Mouse (Mus musculus) lung, adult 2 months (tissue): Measurements from ENCODE around the gene 1700093K21Rik. TPM values are rescaled to one million over a fixed set of nuclear protein-coding genes. Genes with fewer than 3 reads are reported as not detected.
"Not testable (repeated sequence)": the region's sequence is repeated elsewhere in the genome, so short reads cannot be mapped to it uniquely, and the experiment has no call there.

Source experiments
- DNase-seq: peaks from one replicate; pipeline ENCODE4 v3.0.0; 2022
- H3K4me1 ChIP-seq: fragments of 200-500 bp; 2 replicates; pipeline ENCODE4 v1.6.1; 2011; ENCODE audit warnings: low read length; ENCODE audit not compliant: control insufficient read depth, insufficient read depth
- H3K4me3 ChIP-seq: fragments of 200-500 bp; replicated peaks from 2 replicates; pipeline ENCODE3; 2011; ENCODE audit warnings: low read depth, mild to moderate bottlenecking, control low read depth, low read length; ENCODE audit errors: extremely low read depth
- CTCF ChIP-seq: fragments of 200-500 bp; IDR thresholded peaks from 2 replicates; pipeline ENCODE4 v1.5.1; 2011; ENCODE audit warnings: mild to moderate bottlenecking, low read length, control low read depth; ENCODE audit not compliant: insufficient read depth
- POLR2A ChIP-seq: fragments of 200-500 bp; IDR thresholded peaks from 2 replicates; pipeline ENCODE4 v1.6.1; 2011; ENCODE audit warnings: low read depth, mild to moderate bottlenecking, control low read depth, low read length, borderline replicate concordance; ENCODE audit errors: extremely low read depth
- WGBS: fragments of 180-500 bp; shearing (Covaris S2); methylation state at CpG from one replicate; pipeline ENCODE4 v1.1.7; 2018; 5-methylcytosine and 5-hydroxymethylcytosine counted together
- polyA plus RNA-seq: library from polyadenylated mRNA; depleted of rRNA; stranded (reverse); fragments of >200 nt; gene quantifications from 2 replicates; pipeline ENCODE4 v1.2.3, GENCODE M21; 2012; rRNA removed

Gene 1700093K21Rik
- polyA plus RNA-seq, result not detected in 2 replicates

DNA sequence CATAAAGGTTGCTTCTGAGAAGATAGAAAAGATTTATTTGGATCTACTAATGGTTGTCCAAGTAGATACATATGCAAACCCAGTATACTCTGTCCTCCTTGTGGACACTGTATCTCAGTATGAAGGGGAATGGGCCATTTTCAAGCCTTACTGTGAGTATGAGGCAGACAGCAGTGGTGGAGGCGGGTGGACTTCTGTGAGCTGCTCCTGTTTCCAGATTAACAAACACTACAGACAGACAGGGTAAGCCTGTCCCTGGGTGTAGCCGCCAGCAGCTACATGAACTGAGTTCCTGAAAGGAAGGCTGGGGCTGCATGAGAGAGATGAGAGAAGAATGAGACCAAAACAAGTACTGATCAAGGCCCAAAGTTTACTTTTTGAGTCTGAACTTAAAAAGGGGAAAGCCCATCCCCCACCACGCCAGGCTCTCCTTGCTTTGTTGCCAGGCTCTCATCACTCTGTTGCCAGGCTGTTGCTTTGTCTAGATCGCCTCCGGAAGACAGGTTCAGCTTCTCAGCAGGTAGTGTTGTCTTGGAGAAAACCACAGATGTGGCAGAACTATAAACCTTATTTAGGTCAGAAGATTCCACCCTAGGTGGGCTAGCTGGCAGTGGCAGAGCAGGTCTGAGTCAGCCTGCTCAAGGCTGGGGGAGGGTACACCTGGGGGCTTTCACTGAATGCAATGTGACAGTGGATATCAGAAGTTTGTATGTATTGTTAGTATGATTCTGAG lies at the start of gene 1700093K21Rik:
Gene 1700093K21Rik (minus strand): TSS at position 683 of the 733 bp plus-strand sequence.
- WGBS, result 46% methylated on average over 5 of the region's 5 CpGs
- TF ChIP-seq CTCF, result no peak
- no peak for TF ChIP-seq POLR2A
- no peak for DNase-seq
- H3K4me3 ChIP-seq, result no peak within 1 kb of the TSS
- no peaks in the 10 kb centered on the region for H3K4me1 ChIP-seq

DNA sequence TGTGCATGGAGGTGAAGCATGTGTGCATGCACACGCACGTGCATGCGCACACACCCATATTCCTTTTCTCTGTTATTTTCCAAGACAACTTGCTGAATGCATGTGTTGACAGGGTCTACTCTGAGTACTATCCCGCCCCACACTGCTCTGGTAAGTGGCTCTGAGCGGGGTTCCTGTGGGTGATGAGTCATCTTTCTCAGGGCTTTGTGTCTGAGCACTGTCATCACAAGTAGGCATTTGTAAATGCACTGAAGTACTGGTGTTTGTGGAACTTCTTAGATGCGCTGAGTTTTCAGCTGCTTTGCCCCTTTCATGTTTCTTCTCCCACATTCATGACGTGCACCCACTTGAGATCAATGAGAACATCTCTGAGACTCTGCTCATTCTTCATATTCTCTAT lies 49.2 kb upstream of the 1700093K21Rik start:
- Histone ChIP-seq H3K4me3 (no peak overlapping the region), H3K4me1 (no peaks in the 10 kb centered on the region)
- no peak for TF ChIP-seq POLR2A
- TF ChIP-seq CTCF, result no peak
- WGBS, result 92% methylated on average over 7 of the region's 7 CpGs
- DNase-seq, result no peak

DNA sequence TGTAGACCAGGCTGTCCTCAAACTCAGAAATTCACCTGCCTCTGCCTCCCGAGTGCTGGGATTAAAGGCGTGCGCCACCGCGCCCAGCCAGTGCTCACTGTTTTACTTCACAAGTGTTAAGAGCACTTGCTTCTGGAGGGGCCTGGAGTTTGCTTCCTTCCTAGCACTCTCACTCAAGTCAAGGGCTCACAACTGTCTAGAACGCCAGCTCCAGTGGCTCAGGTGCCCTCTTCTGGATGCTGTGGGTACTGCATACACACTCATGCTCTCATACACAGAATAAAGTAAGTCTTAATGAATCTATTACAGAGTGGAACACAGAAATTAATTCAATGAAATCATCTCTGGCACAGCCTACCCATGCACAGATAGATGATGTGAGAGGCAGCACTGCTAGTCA lies 44.8 kb upstream of the 1700093K21Rik start:
- Histone ChIP-seq H3K4me1 (no peaks in the 10 kb centered on the region), H3K4me3 (no peak overlapping the region)
- peak; percentile 64 for DNase-seq
- 44% methylated on average over 6 of the region's 6 CpGs for WGBS
- TF ChIP-seq POLR2A (no peak), CTCF (peak; percentile 89)

DNA sequence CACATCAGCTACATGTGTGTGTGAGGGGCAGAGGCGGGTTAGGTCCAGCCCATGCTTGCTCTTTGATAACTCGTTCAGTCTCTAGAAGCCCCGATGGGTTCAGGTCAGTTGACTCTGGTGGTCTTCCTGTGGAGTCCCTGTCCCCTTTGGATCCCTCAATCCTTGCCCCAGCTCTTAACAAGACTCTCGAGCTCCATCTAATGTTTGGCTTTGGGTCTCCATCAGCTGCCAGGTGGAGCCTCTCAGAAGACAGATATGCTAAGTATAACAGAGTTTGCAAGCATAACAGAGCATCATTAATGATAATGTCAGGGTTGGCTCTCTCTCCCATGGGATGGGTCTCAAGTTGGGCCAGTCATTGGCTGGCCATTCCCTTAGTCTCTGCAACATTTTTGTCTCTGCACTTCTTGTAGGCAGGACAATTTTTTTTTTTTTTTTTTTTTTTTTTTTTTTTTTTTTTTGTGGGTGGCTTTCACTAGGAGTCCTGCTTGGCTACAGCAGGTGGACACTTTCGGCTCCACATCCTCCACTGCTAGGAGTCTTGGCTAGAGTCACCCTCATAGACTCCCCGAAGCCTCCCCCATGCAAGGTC lies 36.2 kb upstream of the 1700093K21Rik start:
- WGBS, result 60% methylated on average over 6 of the region's 6 CpGs
- no peak overlapping the region for H3K4me3 ChIP-seq
- TF ChIP-seq CTCF (no peak), POLR2A (no peak)
- H3K4me1 ChIP-seq, result no peaks in the 10 kb centered on the region
- DNase-seq, result no peak

DNA sequence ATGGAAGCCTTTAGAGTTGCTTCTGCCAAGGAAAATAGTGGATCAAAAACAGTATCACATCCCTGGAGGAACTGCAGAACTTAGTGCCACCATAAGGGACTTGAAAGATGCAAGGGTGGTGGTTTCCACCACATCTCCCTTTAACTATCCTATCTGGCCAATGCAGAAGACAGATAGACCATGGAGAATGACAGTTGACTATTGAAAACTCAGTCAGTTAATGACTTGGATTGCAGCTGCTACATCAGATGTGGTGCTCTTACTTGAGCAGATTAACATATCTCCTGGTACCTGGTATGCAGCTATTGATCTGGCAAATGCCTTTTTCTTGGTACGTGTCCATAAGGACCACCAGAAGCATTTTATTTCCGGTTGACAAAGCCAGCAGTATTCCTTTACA lies 16.5 kb upstream of the 1700093K21Rik start:
- no peak for DNase-seq
- no peak overlapping the region for H3K4me3 ChIP-seq
- H3K4me1 ChIP-seq, result no peaks in the 10 kb centered on the region
- TF ChIP-seq CTCF (no peak), POLR2A (no peak)
- 92% methylated on average over 2 of the region's 2 CpGs for WGBS

DNA sequence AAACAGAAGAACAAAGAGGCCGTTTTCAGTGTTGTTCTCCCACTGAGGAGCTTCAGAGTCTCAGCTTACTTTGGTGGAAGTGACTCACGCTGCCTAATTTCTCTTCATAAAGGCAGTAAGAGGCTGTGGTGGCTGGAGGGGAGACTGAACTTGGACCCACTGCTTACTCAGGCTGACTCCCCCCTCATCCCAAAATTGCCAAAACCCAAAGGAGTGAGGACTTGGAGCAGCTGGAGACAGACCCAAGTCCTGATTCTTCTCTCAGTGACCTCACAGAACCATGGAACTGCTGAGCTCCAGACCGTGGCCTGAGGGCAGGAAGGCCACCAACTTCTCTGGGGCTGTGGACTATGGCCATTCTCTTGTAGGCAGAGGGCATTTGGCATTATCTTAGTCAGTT lies 2.0 kb downstream of the 1700093K21Rik start:
- H3K4me1 ChIP-seq, result no peaks in the 10 kb centered on the region
- 72% methylated on average over 3 of the region's 3 CpGs for WGBS
- no peak overlapping the region for H3K4me3 ChIP-seq
- DNase-seq, result no peak
- TF ChIP-seq CTCF, result no peak
- no peak for TF ChIP-seq POLR2A

DNA sequence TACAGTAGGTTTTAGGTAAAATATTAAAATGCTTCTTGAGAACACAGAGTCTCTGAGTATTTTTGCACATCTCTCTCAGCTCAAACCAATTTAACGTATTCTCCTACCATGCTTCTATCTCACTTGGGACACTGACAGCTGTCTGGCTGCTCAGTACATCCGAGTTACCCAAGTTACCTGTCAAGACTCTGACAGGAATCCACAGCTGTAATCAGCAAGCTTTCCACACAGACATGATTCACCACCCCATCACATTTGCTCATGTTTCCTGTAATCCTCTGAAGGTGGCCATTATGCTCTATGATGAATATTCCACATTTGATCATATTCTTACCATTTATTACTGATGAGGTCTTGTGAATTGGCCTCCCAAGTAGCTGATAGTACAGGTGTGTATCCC lies 5.6 kb downstream of the 1700093K21Rik start:
- TF ChIP-seq POLR2A (no peak), CTCF (no peak)
- no peak overlapping the region for H3K4me3 ChIP-seq

DNA sequence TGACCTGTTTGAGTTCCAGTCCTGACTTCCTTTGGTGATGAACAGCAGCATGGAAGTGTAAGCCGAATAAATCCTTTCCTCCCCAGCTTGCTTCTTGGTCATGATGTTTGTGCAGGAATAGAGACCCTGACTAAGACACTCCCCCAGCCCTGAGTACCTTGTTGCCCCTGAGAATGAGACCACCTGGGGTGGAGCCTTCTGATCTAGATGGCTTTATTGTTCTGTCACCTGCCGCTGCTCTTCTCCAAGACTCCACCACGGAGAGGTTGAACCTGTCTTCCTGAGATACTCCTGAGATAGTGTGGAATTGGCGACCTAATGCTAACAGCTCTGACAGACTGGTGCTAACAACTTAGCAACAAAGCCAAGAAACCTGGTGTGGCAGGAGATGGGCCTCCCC lies 6.2 kb downstream of the 1700093K21Rik start:
- 50% methylated on average over 4 of the region's 4 CpGs for WGBS
- H3K4me3 ChIP-seq, H3K4me1 ChIP-seq, DNase-seq: not testable (repeated sequence)

More for the DNA sequence above, 5.6 kb downstream of the 1700093K21Rik start:
- no peaks in the 10 kb centered on the region for H3K4me1 ChIP-seq
- WGBS, result 77% methylated on average over 2 of the region's 2 CpGs
- no peak for DNase-seq

DNA sequence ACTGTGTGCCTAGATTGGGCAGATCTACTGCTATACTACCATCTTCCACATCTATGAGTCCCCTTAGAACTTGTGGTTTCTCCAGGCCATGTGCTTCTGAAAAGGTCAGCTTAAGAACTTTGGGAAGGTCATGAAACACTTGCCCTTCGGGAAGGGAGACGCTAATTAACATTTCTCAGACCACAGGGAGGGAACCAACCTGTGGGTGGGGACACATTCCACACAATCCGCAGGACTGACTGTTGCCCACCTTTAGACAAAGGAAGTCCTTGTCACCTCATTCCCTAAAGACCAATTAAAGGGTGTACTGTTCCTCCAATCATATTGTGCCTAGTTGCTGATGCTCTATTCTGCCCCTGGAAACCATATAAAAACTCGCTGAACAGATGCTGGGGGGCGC lies 16.2 kb downstream of the 1700093K21Rik start:
- WGBS, result 78% methylated on average over 5 of the region's 5 CpGs
- not testable (repeated sequence) for DNase-seq, H3K4me3 ChIP-seq, H3K4me1 ChIP-seq

DNA sequence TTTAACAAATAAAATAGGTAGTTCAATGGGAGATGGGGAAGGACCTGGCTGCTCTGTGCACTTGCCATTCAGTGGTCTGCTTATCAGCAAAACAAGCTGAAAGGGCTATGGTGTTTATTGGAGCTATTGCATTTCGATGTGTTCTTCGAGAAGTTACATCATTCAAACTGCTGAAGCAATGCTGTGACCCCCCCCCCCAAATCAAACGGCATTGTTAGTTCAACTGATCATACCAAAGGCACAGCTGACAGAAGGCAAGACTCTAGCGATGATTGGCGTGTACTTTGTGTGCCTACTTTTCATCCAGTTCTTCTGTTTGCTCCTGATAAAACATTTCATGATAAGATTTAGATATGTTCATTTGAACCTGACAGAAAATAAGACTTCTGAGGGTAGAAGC lies 22.3 kb downstream of the 1700093K21Rik start:
- TF ChIP-seq CTCF, result no peak
- no peak for TF ChIP-seq POLR2A
- no peak for DNase-seq
- Histone ChIP-seq H3K4me3 (no peak overlapping the region), H3K4me1 (peaks cover 9% of the 10 kb centered on the region)
- 33% methylated on average over 5 of the region's 5 CpGs for WGBS
